Mouse (Mus musculus) embryonic facial prominence, embryonic 10.5 days (tissue): ENCODE measurements around the gene Usp20. TPM values are rescaled to one million over a fixed set of nuclear protein-coding genes. Genes with fewer than 3 reads are reported as not detected.

Experiments
- DNase-seq: peaks from one replicate; pipeline ENCODE4 v3.0.0-alpha.2; 2017; ENCODE audit warnings: low spot score
- H3K27ac ChIP-seq: fragments of 300-500 bp; sonication (generic); replicated peaks from 2 replicates; pipeline ENCODE4 v1.5.1; 2016; ENCODE audit warnings: mild to moderate bottlenecking
- H3K27me3 ChIP-seq: fragments of 300-500 bp; sonication (generic); replicated peaks from 2 replicates; pipeline ENCODE4 v1.6.1; 2016; ENCODE audit warnings: low read depth, mild to moderate bottlenecking; ENCODE audit not compliant: poor library complexity, severe bottlenecking
- H3K36me3 ChIP-seq: fragments of 300-500 bp; sonication (generic); replicated peaks from 2 replicates; pipeline ENCODE4 v1.6.1; 2016; ENCODE audit warnings: mild to moderate bottlenecking, moderate library complexity
- H3K4me1 ChIP-seq: fragments of 300-500 bp; sonication (generic); 2 replicates; pipeline ENCODE4 v1.6.1; 2016
- H3K4me3 ChIP-seq: fragments of 300-500 bp; sonication (generic); 2 replicates; pipeline ENCODE4 v1.5.1; 2016; ENCODE audit warnings: mild to moderate bottlenecking, moderate library complexity
- H3K9me3 ChIP-seq: fragments of 300-500 bp; sonication (generic); 2 replicates; pipeline ENCODE4 v1.6.1; 2016; ENCODE audit warnings: mild to moderate bottlenecking
- WGBS: fragments of 180-500 bp; shearing (Covaris S2); methylation state at CpG from one replicate; pipeline ENCODE4 v1.1.7; 2016; 5-methylcytosine and 5-hydroxymethylcytosine counted together
- polyA plus RNA-seq: library from polyadenylated mRNA; unstranded; fragments of >200 nt; fragmentation: Nextera tagmentation; extraction: Ambion mirVana; gene quantifications from 2 replicates; pipeline ENCODE4 v1.2.1, GENCODE M21; 2016

Usp20 gene
- polyA plus RNA-seq, 1 experiment from 2014 or later = 17.0 TPM

DNA sequence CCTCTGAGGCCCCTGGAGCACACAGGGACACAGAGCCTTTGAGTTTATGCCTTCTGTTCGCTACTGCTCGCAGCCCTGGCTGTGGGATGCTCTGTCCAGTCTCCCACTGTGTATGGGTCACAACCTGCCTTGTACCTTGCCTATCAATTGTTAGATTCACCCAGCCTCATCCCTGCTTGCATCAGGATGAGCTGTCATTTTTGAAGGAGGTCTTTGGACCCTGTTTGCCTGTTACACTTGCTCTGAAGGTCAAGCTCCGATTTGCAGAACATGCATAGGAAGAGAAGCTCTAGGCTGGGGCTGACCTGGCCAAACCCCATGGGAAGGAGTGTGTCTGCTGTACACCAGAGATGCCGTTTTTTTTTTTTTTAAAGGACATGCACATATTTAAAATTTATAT lies 24.6 kb upstream of the Usp20 start:
- H3K4me1 ChIP-seq = peaks cover 24% of the 10 kb centered on the region
- 86% methylated on average over 4 of the region's 4 CpGs for WGBS
- DNase-seq = no peak
- H3K36me3 ChIP-seq = peaks cover 86% of the 10 kb centered on the region
- no peak overlapping the region for H3K4me3 ChIP-seq
- H3K27me3 ChIP-seq = no peaks in the 10 kb centered on the region
- H3K9me3 ChIP-seq = no peaks in the 10 kb centered on the region
- H3K27ac ChIP-seq = no peak overlapping the region

DNA sequence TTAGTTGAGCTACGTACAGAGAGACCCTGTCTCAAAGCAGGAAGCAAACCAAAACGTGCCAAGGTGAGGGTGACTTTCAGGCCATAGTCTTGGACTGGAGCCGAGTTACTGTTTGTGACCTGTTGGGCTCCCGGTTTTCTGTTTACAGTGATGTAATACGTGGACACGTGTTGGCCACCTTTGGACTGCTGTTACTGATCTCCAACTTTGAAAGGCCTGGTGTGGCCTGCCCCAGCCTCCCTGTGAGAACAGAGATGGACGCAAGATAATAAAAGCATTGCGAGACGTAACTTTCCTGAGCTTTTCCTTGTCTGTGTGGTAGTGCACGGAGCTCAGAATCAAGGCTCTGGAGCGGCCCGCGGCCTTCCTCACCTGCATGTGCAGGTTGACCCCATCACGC lies 23.4 kb upstream of the Usp20 start:
- H3K27ac ChIP-seq = no peak overlapping the region
- no peaks in the 10 kb centered on the region for H3K27me3 ChIP-seq
- DNase-seq = no peak
- H3K4me3 ChIP-seq = no peak overlapping the region
- H3K36me3 ChIP-seq = peaks cover 98% of the 10 kb centered on the region
- peaks cover 17% of the 10 kb centered on the region for H3K4me1 ChIP-seq
- WGBS = 93% methylated on average over 14 of the region's 14 CpGs
- no peaks in the 10 kb centered on the region for H3K9me3 ChIP-seq

DNA sequence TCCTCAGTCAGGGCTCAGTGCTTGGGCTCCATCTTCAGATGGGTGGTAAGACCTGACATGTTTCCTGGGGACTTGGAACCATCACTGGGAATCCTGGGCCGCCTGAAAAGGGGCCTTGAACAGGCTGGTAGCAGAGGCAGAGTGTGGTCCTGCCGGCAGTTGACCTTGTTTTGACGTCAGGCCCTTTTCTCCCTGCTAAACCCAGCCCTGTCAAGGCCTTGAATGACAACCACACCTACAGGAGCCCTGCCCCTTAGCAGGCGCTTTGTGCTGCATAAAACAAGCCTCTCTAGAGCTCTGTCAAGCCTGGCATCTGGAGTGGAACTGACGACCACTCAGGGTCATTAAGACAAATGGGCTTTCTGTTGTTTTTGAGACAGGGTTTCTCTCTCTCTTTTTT lies 22.2 kb upstream of the Usp20 start:
- Histone ChIP-seq H3K27me3 (no peaks in the 10 kb centered on the region), H3K27ac (no peak overlapping the region), H3K36me3 (peaks cover 100% of the 10 kb centered on the region), H3K4me1 (peaks cover 9% of the 10 kb centered on the region), H3K4me3 (no peak overlapping the region), H3K9me3 (no peaks in the 10 kb centered on the region)
- WGBS = 56% methylated on average over 5 of the region's 5 CpGs
- no peak for DNase-seq

DNA sequence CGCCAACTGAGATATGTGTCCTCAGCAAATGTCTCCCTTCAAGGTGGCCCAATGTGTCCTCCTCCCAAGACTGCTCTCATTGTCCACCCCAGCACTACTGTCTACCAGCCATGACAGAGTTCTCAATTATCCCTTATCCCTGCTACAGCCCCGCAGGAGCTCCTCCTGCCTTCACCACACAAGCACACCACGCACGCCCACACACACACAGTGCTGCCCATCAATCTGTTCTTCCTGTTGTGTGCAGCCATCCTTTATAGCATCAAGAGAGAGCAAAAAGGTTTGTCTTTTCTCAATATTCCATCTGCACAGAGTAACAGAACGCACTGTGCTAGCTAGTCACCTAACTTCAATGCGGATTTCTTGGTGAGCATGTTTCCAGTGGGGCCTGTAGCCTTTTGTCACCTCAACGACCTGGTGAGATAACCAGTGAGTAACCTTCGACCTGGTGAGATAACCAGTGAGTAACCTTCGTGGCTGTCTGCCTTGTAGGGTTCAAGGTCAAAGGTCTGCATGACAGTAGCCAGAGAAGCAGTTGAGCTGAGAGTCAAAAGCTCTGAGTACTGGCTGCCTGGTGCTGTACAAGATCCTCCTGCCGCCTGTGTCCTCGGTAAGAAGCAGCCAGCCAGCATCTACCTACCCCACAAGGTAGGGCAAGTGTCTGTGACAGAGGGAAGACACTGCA lies 19.4 kb upstream of the Usp20 start:
- DNase-seq = no peak
- no peaks in the 10 kb centered on the region for H3K27me3 ChIP-seq
- H3K36me3 ChIP-seq = peaks cover 88% of the 10 kb centered on the region
- H3K4me3 ChIP-seq = no peak overlapping the region
- H3K27ac ChIP-seq = no peak overlapping the region
- 88% methylated on average over 11 of the region's 11 CpGs for WGBS
- H3K4me1 ChIP-seq = peaks cover 19% of the 10 kb centered on the region
- H3K9me3 ChIP-seq = no peaks in the 10 kb centered on the region

DNA sequence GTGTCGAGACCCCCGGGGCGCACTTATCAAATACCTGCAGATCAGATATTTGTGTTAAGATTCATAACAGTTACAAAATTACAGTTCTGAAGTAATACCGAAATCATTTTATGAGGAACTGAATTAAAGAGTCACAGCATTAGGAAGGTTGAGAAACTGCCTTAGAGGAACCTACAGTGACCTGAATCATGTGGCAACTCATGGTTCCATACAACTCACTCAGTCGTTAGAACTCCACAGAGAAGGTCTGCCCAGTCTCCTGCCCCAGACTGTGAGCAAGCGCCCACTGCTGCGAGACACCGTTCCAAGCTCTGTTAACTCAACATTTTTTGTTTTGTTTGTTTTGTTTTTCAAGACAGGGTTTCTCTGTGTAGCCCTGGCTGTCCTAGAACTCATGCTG lies 16.5 kb upstream of the Usp20 start:
- Histone ChIP-seq H3K4me3 (no peak overlapping the region), H3K27ac (no peak overlapping the region), H3K36me3 (peaks cover 69% of the 10 kb centered on the region), H3K9me3 (no peaks in the 10 kb centered on the region), H3K4me1 (peaks cover 19% of the 10 kb centered on the region), H3K27me3 (no peaks in the 10 kb centered on the region)
- DNase-seq = no peak
- 96% methylated on average over 8 of the region's 8 CpGs for WGBS

DNA sequence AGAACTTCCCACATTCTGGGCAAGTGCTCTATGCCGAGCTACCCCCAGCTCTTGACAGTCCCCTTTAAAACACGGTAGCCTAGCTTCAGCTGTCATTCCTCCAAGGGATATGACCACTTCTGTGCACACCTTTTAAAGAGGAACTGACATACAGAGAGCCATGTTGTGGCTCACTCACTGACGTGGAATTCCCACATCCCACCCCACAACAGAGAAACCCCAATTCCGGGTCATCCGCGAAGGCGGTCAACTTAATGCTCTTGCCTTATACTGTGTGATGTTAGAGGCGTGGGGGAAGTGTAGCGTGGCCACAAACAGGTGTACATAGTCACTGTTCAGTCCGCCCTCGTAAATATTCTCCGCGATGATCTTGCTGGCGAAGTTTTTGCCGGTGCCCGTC lies 15.3 kb upstream of the Usp20 start:
- no peaks in the 10 kb centered on the region for H3K27me3 ChIP-seq
- no peaks in the 10 kb centered on the region for H3K9me3 ChIP-seq
- WGBS = 26% methylated on average over 16 of the region's 16 CpGs
- peaks cover 19% of the 10 kb centered on the region for H3K4me1 ChIP-seq
- peak overlapping the region; percentile 99 for H3K4me3 ChIP-seq
- DNase-seq = no peak
- H3K27ac ChIP-seq = peak overlapping the region; percentile 91; the same call in 1 of the 2 replicates
- peaks cover 65% of the 10 kb centered on the region for H3K36me3 ChIP-seq

DNA sequence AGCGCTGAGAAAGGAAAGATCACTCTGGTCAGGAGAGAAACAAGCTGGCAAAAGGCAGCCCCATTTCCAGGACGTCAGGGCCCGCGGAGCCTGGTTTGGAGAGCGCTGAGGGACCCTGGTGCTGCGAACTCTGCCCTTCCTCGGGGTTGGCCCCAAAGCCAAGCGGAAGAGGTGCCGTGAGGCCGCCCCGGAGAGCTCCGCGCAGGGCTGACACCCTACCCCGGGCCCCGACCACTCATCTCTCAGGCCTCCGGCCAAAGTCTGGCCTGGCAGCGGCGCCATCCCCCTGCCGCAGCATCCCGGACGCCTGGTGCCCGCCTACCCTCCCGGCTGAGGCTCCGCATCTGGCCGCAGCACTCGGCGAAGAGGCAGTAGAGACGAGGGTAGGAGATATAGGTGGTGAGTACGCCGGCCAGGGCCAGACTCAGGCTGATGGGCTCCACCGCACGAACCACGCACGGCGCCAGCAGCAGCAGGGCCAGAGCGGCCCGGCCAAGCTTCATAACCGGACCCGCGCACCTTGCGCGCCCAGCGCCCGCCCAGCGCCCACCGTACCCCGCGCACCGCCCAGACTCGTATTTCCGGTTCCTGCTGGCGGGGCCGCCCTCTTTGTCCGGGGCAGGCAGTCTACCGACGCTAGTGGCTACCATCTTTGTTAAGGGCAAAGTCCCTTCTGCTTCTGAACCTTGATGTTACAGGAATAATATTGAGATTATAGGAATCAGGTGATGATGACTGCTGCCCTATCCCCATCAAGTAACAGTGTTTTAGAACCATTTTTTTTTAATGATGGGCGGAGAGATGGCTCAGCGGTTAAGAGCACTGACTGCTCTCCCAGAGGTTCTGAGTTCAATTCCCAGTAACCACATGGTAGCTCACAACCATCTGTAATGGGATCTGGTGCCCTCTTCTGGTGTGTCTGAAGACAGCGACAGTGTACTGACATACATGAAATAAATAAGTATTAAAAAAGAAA lies 14.4 kb upstream of the Usp20 start, which contains the start of gene Tor1a:
TSS of gene Tor1a (minus strand) at position 582 of the 976 bp plus-strand sequence.
- Histone ChIP-seq H3K4me1 (peaks cover 19% of the 10 kb centered on the region), H3K4me3 (peak within 1 kb of the TSS; percentile 99), H3K27me3 (no peaks in the 10 kb centered on the region), H3K27ac (peak within 1 kb of the TSS; percentile 91), H3K36me3 (peaks cover 62% of the 10 kb centered on the region), H3K9me3 (no peaks in the 10 kb centered on the region)
- WGBS = 2% methylated on average over 59 of the region's 59 CpGs
- peak; percentile 94 for DNase-seq

DNA sequence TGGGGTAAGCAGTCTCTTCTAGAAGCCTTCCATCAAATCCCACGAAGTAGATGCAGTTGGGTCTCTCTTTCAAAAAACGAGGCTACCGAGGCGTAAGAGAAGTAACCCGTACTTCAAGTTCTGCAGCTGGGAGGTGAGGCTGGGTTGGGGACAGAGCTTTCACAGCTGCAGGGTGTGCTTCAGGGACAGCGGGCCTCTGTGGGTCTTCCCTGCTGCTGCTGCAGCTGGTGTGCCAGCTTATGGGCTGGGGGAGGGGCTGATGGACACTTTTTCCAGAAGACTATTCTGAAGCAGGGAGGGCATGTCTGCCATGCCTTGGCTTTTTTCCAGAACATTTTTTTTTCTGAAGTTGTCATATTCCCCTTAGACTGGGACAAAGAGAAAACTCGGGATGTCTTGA lies 945 bp downstream of the Usp20 start:
- no peak overlapping the region for H3K27ac ChIP-seq
- 54% methylated on average over 7 of the region's 7 CpGs for WGBS

DNA sequence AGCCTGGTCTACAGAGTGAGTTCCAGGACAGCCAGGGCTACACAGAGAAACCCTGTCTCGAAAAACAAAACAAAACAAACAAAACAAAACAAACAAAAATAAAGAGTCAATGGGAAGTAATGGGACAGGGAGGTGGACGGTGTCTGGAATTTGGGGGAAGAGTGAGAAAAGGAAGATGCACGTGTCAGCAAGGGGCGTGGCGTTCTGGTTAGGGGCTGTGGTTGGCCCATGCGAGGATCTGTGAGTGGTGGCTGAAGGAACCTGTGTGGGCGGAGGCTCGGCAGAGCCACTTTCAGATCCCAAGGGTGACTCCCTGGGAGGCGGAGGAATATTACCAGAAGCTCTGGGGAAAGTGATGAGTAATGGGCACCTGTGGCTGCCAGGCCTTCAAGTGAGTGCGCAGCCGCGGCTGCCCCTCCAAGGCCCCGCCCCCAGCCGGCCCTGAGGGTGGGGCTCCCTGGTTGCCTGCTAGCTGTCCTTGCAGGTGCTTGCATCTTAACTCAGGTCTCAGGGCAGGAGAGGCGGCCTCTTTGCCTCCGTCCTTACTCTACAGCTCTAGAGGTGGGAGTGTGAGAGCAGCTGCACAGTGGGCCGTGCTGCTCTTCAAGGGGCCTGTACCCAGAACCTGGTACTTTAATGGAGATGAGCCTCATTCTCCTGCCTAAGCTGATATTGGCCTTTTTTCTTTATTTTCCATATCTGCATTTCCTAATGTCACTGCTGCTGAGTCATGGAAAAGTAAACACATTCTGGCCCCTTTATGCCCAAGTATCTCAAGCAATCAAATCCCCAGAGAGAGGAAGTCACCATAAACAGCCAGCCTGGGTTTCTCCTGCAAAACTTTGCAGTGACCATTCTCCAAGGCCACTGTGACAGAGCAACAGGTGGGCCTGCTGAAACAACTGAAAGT lies 3.3 kb downstream of the Usp20 start:
- H3K9me3 ChIP-seq = no peaks in the 10 kb centered on the region
- peaks cover under 1% of the 10 kb centered on the region; the same call in 1 of the 2 replicates for H3K36me3 ChIP-seq
- H3K27ac ChIP-seq = no peak overlapping the region
- H3K4me1 ChIP-seq = peaks cover 42% of the 10 kb centered on the region
- 23% methylated on average over 17 of the region's 17 CpGs for WGBS
- peak overlapping the region; percentile 28 for H3K4me3 ChIP-seq
- DNase-seq = peak; percentile 33
- H3K27me3 ChIP-seq = no peaks in the 10 kb centered on the region

More for the DNA sequence above, 945 bp downstream of the Usp20 start:
- H3K36me3 ChIP-seq = peaks cover 22% of the 10 kb centered on the region
- H3K4me3 ChIP-seq = peak overlapping the region; percentile 86
- H3K9me3 ChIP-seq = no peaks in the 10 kb centered on the region
- H3K27me3 ChIP-seq = no peaks in the 10 kb centered on the region
- DNase-seq = no peak
- H3K4me1 ChIP-seq = peaks cover 42% of the 10 kb centered on the region

DNA sequence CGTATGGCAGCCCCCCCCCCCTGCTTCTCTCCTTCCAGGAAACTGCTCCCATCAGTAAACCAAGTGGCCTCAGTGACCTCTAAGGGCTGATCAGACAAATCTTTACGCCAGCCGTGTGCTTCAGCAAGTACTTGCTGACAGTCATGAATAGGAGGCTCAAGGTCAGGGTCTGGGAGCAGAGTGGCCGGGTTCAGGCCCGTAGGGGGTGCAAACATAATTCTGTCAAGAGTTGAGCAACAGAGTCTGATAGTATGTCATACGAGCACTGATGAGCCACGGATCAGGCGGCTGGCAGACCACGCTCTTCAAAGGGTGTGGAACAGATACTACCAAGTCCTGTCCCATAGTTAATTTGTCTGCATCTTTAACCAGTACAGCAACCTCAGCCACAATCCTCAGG lies 8.1 kb downstream of the Usp20 start:
- DNase-seq = no peak
- H3K4me1 ChIP-seq = peaks cover 9% of the 10 kb centered on the region
- 87% methylated on average over 9 of the region's 9 CpGs for WGBS
- no peak overlapping the region for H3K27ac ChIP-seq
- H3K27me3 ChIP-seq = no peaks in the 10 kb centered on the region
- no peaks in the 10 kb centered on the region for H3K9me3 ChIP-seq
- no peak overlapping the region for H3K4me3 ChIP-seq
- no peaks in the 10 kb centered on the region; the same call in 1 of the 2 replicates for H3K36me3 ChIP-seq

DNA sequence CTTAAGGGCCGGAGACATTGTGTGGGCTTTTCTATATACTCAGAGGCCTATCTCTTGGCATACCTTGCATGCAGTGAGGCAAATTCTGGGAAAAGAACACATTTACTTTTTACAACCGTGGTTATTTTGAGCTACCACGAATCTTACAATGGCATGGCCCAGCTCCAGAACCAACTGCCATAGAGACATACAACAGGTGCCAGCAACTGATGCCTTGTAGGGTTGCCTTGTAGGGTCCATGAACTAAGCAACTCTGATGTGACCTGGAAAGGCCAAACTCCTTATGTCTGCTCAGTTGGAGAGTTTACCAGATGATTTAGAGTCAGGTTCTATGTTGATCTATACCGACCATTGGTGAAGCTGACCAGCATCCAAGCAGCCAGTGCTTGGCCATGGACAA lies 12.8 kb downstream of the Usp20 start:
- H3K27ac ChIP-seq = no peak overlapping the region
- 91% methylated on average over 4 of the region's 4 CpGs for WGBS
- no peaks in the 10 kb centered on the region for H3K9me3 ChIP-seq
- H3K36me3 ChIP-seq = peaks cover under 1% of the 10 kb centered on the region; the same call in 1 of the 2 replicates
- no peaks in the 10 kb centered on the region for H3K27me3 ChIP-seq
- H3K4me1 ChIP-seq = no peaks in the 10 kb centered on the region
- no peak for DNase-seq
- H3K4me3 ChIP-seq = no peak overlapping the region

DNA sequence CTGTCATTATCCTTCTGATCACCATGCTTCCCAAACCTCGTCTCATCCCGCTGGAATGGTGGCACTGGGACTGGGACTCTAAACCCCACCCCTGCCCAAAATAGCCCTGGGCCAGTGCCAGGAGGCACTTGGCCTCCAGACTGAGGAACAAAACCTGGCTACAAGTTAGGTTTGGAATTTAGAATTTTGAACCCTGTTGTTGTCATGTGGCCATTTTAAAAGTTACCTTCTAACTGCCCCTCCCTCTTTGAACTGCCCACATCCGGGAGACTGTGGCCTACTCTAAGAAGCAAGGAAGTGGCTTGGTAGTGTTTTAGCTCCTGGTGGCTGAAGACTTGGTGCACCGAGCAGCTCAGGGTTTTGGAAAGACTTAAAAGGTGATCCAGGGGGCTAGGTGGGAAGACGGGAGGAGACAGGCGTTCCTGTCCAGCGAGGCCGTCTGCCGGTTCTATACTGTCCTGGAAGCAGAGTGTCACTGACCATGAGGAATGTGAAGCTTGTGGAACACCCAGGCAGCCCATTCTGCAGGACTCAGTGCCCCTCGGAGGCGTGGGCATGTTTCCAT lies 13.4 kb downstream of the Usp20 start:
- H3K4me1 ChIP-seq = no peaks in the 10 kb centered on the region
- no peak overlapping the region for H3K4me3 ChIP-seq
- DNase-seq = no peak
- H3K9me3 ChIP-seq = no peaks in the 10 kb centered on the region
- H3K27ac ChIP-seq = no peak overlapping the region
- H3K36me3 ChIP-seq = peaks cover 6% of the 10 kb centered on the region
- 80% methylated on average over 11 of the region's 11 CpGs for WGBS
- H3K27me3 ChIP-seq = no peaks in the 10 kb centered on the region
